Mouse (Mus musculus): ENCODE data around the gene Olfr702. TPM values are rescaled to one million over a fixed set of nuclear protein-coding genes. Genes with fewer than 3 reads are reported as not detected.

The Olfr702 gene
- not detected for total RNA-seq (2021)
- long read RNA-seq, experiment 1: 0 reads
- long read RNA-seq, experiment 2: 0 reads

DNA sequence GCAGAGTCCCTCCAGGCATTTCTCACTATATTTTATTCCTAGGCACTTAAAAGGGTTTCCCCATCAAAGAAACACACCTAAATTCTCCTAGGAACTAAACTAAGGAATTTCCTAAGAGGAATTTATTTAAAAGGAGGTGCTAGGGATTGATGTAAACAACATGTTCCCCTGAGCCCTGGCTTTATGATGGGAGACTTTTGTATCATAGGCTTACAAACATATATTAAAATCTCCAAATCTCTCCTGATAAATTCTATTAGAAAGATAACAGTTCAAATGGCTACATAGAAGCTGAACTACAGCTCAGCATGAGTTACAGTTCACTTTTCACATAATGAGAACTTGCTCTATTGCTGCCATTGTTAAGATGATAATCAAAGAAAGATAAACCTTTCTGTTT is at the start of gene Olfr702:
Olfr702 (minus strand) TSS at position 101 of the 400 bp plus-strand sequence.
- DNase-seq (ENCODE audit: low spot score in 2 of 2): no peak

DNA sequence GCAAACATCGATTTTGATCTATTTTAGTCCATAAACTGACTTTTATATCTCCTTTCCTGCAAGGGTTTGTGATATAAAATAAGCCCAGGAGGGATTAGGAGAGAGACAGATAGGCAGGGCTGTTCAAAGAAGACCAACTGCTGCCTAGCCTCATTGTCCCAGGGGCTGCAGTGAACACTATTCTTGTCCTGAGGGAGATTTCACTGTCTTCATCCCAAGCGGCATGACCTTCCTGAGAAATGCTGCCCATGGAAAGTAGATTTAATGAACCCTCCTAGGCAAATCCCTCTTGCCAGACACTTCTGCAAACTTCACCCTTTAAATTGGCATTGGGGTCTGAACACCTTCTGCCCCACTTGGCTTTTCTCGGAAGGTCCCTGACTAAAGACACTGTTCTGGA is 43.1 kb upstream of the Olfr702 start, which contains the start of gene Olfr705:
Olfr705 (minus strand) TSS at position 101 of the 400 bp plus-strand sequence.
- no peak for DNase-seq (ENCODE audit: low spot score in 2 of 2)

GRCm38 (mm10) chr7:106862885-106863284 is 29.2 kb upstream of the Olfr702 start, which contains the start of gene Olfr704:
TSS of gene Olfr704 (plus strand) at chr7:106863185.
- no peak for DNase-seq (ENCODE audit: low spot score in 2 of 2)

- no peak for DNase-seq (ENCODE audit: low spot score in 2 of 2)
These were observed 9.4 kb upstream of the Olfr702 start, which contains the start of gene Olfr703 for GRCm38 (mm10) chr7:106843060-106843459. TSS of gene Olfr703 (plus strand) at chr7:106843360.

DNA sequence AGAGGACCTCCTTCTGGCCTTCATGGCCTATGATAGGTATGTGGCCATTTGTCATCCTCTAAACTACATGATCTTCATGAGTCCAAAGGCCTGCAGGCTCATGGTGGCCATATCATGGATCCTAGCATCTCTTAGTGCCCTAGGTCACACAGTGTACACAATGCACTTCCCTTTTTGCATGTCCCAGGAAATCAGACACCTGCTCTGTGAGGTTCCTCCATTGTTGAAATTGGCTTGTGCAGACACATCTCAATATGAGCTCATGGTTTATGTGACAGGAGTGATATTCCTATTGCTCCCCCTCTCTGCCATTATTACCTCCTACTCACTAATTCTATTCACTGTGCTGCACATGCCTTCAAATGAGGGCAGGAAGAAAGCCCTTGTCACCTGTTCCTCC is 15.3 kb downstream of the Olfr702 start:
- DNase-seq (ENCODE audit: low spot score in 2 of 2): no peak

DNA sequence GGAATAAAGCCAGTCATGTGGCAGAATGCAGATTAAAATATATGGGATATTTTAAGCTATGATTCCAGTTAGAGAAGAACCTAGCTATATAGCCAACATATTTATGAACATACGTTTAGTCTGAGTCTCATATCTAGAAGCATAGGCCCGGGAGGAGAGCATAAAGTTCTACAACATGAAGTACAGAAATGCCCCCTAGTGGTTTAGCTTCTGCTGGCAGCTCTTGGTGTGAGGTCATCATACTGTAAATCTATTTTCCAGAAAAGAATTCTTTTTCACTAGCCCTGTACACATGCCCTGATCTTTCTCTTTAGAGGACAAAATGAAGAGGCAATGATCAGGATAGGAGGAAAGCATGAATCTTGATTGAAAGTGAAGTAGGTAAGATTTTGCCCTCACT is 17.9 kb downstream of the Olfr702 start:
- no peak for DNase-seq (ENCODE audit: low spot score in 2 of 2)

- DNase-seq (ENCODE audit: low spot score in 2 of 2): no peak
These were observed 19.9 kb downstream of the Olfr702 start, which contains the start of gene Olfr701 for GRCm38 (mm10) chr7:106813829-106814228. TSS of gene Olfr701 (plus strand) at chr7:106814129.

- no peak for DNase-seq (ENCODE audit: low spot score in 2 of 2)
These were observed 25.0 kb downstream of the Olfr702 start, which contains the start of gene Olfr700 for GRCm38 (mm10) chr7:106808734-106809133. TSS of gene Olfr700 (minus strand) at chr7:106808834.

DNA sequence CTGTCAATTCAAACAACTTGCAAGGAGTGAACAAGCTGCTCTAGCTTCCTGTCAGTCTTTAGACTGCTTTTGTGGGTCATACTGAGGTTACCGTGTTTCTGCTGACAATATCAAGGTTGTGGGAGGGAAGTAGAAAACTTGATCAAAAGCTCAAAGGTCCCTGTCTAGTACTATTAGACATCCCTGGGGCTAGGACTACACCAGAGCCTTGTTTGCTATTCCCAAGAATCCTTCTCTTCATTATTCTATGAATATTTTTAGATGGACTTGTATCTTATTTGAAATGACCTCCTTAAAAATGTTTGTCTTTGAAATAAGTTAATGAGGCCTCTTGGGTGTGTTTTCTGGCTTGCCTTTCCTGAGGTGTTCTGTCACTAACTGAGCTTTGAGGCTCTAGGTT is 40.6 kb downstream of the Olfr702 start, which contains the start of gene Olfr699:
Olfr699 (minus strand) TSS at position 101 of the 400 bp plus-strand sequence.
- DNase-seq (ENCODE audit: low spot score in 2 of 2): no peak

GRCm38 (mm10) chr7:106788330-106788729 is 45.4 kb downstream of the Olfr702 start:
- no peak for DNase-seq (ENCODE audit: low spot score in 2 of 2)

Other genes starting within 250 kb of the Olfr702 start
- not detected for gene Olfr693, start 153.3 kb downstream of the Olfr702 start, total RNA-seq (2021)
- gene Olfr694, start 142.1 kb downstream of the Olfr702 start, total RNA-seq (2021): not detected
- not detected for gene Olfr695, start 117.5 kb downstream of the Olfr702 start, total RNA-seq (2021)
- not detected for gene Olfr697, start 91.5 kb downstream of the Olfr702 start, total RNA-seq (2021)
- not detected for gene Olfr698, start 78.5 kb downstream of the Olfr702 start, total RNA-seq (2021)
- not detected for gene Olfr699, start 40.7 kb downstream of the Olfr702 start, total RNA-seq (2021)
- not detected for gene Olfr700, start 25.1 kb downstream of the Olfr702 start, total RNA-seq (2021)
- gene Olfr701, start 19.8 kb downstream of the Olfr702 start, total RNA-seq (2021): not detected
- not detected for gene Olfr703, start 9.5 kb upstream of the Olfr702 start, total RNA-seq (2021)
- not detected for gene Olfr704, start 29.3 kb upstream of the Olfr702 start, total RNA-seq (2021)
- not detected for gene Olfr705, start 43.0 kb upstream of the Olfr702 start, total RNA-seq (2021)
- not detected for gene Olfr706, start 54.3 kb upstream of the Olfr702 start, total RNA-seq (2021)
- not detected for gene Olfr707, start 67.3 kb upstream of the Olfr702 start, total RNA-seq (2021)
- gene Olfr1532-ps1, start 74.1 kb upstream of the Olfr702 start, total RNA-seq (2021): not detected
- gene Olfr709-ps1, start 98.3 kb upstream of the Olfr702 start, total RNA-seq (2021): under 1 TPM; 0.06 to 0.08 TPM
- not detected for gene Olfr710, start 114.4 kb upstream of the Olfr702 start, total RNA-seq (2021)
- gene Olfr6, start 130.0 kb upstream of the Olfr702 start, total RNA-seq (2021): not detected
- gene Olfr711, start 141.6 kb upstream of the Olfr702 start, total RNA-seq (2021): not detected
- not detected for gene Olfr2, start 172.2 kb upstream of the Olfr702 start, total RNA-seq (2021)
- not detected for gene Olfr713, start 197.3 kb upstream of the Olfr702 start, total RNA-seq (2021)
- not detected for gene Olfr714, start 237.1 kb upstream of the Olfr702 start, total RNA-seq (2021)